Comparison of ENCODE assay signal across 14 mouse cellular contexts in the genomic region with DNA sequence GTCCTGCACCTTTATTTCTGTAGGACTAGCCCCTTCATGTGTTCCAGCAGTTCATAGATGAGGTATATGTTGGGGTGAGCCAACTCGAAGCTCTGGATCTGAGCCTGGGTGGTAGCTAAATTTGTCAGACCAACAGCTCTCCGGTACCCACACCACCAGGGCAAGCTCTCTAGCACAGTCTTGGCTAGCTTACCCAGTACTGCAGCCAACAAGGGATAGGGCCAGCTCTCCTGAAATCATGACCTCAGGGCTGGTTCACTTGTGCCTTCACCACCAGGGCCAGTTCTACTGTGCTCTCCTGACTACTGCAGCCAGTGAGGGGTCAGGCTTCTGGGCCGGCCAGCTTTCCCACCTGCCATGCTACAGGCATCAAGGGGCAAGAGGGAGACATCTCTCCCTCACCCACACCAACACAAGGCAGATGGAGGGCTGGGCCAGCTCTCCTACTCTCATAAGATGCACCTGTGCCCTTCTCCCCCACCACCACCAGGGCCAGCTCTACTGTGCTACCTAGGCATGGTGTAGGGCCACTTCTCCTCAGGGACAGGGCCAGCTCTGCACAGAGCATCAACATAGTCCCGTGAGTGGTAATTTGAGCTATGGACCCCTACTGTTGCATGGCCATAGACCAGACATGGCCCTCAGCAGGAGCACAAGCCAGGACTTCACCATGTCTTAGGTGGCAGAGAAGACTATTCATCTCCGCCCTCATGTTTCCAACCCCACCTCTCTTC. TPM values are rescaled to one million over a fixed set of nuclear protein-coding genes. Genes with fewer than 3 reads are reported as not detected.
DNase-seq lines count a peak whose midpoint lies in the region; ATAC-seq lines count a peak whose summit lies in the region.
"Had no signal": no experiment of that assay in that cellular context is flagged by ENCODE, and none has a peak within 500 bp of the region (broad histone marks: within the 10 kb centered on the region; RNA-seq: fewer than 3 reads in every experiment).

No protein-coding gene starts in this region.

- peak; percentile 66 to 80 for DNase-seq in heart, adult 18-20 months
- DNase-seq in thymus, postnatal 4 days: peak; percentile 24
- DNase-seq in thymus, postnatal 10 days (ENCODE audit: low spot score in 2 of 2): no peak
- peak; percentile 58 to 63 for DNase-seq in heart, adult 9 months (ENCODE audit: low spot score in 2 of 2)
- DNase-seq in lung, postnatal 14 days: no peak
- DNase-seq: kidney, adult 18-20 months; layer of hippocampus, adult 9-11 months; lung, postnatal 36 days had no signal

- H3K9me3 ChIP-seq in heart, embryonic 11.5 days (replicated peaks; ENCODE audit: control insufficient read depth, low read length): no peaks in the 10 kb centered on the region
- H3K9me3 ChIP-seq: limb, embryonic 13.5 days; stomach, embryonic 15.5 days had no signal

- no peak overlapping the region for H3K9ac ChIP-seq in heart, embryonic 11.5 days (ENCODE audit: low read depth, low read length)
- H3K9ac ChIP-seq: limb, embryonic 13.5 days; stomach, embryonic 15.5 days had no signal

- no peaks in the 10 kb centered on the region for H3K4me1 ChIP-seq in heart, embryonic 11.5 days (ENCODE audit: control insufficient read depth, insufficient read depth, low read length)
- H3K4me1 ChIP-seq: limb, embryonic 13.5 days; stomach, embryonic 15.5 days had no signal

- no peak for ATAC-seq in heart, embryonic 11.5 days (replicated peaks; ENCODE audit: insufficient number of reproducible peaks, low FRiP score, low TSS enrichment)
- ATAC-seq in megakaryocyte, adult 5-6 weeks (ENCODE audit: poor library complexity, severe bottlenecking): no peak

- H3K27ac ChIP-seq in heart, embryonic 11.5 days (ENCODE audit: low read depth, low read length): no peak overlapping the region
- H3K27ac ChIP-seq: limb, embryonic 13.5 days; stomach, embryonic 15.5 days had no signal

- no peak overlapping the region for H3K4me3 ChIP-seq in heart, embryonic 11.5 days (ENCODE audit: low read depth, low read length)
- H3K4me3 ChIP-seq: limb, embryonic 13.5 days; stomach, embryonic 15.5 days had no signal

- WGBS in heart, embryonic 11.5 days (ENCODE audit: insufficient replicate concordance): 87% methylated on average over 5 of the region's 5 CpGs

- H3K27me3 ChIP-seq in heart, embryonic 11.5 days (ENCODE audit: control insufficient read depth, insufficient read depth, low read length): no peaks in the 10 kb centered on the region
- H3K27me3 ChIP-seq: limb, embryonic 13.5 days; stomach, embryonic 15.5 days had no signal

- H3K36me3 ChIP-seq in heart, embryonic 11.5 days (ENCODE audit: control insufficient read depth, insufficient read depth, low read length): peaks cover 4% of the 10 kb centered on the region

- no peak overlapping the region for H3K4me2 ChIP-seq in heart, embryonic 11.5 days
- H3K4me2 ChIP-seq: limb, embryonic 13.5 days; stomach, embryonic 15.5 days had no signal

RNA-seq across cellular contexts. Expression of a gene that starts 24.5 kb away (rescaled TPM):
- total RNA-seq in heart, adult 18-20 months (2021): not detected
- 2.4 and 11.6 TPM in 2 replicates for polyA plus RNA-seq in heart, embryonic 11.5 days (2014; fragmentation: Nextera tagmentation; extraction: Ambion mirVana)
- not detected in 2 replicates for total RNA-seq in megakaryocyte, adult 5-6 weeks (2015)
- not detected in 2 replicates for total RNA-seq in megakaryocyte, adult 5-6 weeks (2017)
- total RNA-seq: common myeloid progenitor, adult 5-6 weeks had no signal
- polyA plus RNA-seq: heart, embryonic 14.5 days had no signal

RNA-seq across cellular contexts. Expression of a gene that starts 41.9 kb away (rescaled TPM):
- total RNA-seq in heart, adult 18-20 months (2021): not detected
- 0.11 TPM in 1 of 2 replicates, not detected in the other for polyA plus RNA-seq in heart, embryonic 11.5 days (2014; fragmentation: Nextera tagmentation; extraction: Ambion mirVana)
- not detected in 2 replicates for total RNA-seq in megakaryocyte, adult 5-6 weeks (2015)
- not detected in 2 replicates for total RNA-seq in megakaryocyte, adult 5-6 weeks (2017)
- total RNA-seq: common myeloid progenitor, adult 5-6 weeks had no signal

Comparison
In these comparisons a context has a peak if more than half of its experiments do, and no peak if none do; other contexts are left out.
1. DNase-seq: peak in heart, adult 18-20 months (2 of 2), thymus, postnatal 4 days (single experiment) and heart, adult 9 months (2 of 2); none in thymus, postnatal 10 days (0 of 2) and lung, postnatal 14 days (single experiment).